Mouse (Mus musculus) layer of hippocampus, adult 9-10 months (tissue): ENCODE data around the gene Nlrp6.
"Not testable (repeated sequence)": the region's sequence is repeated elsewhere in the genome, so short reads cannot be mapped to it uniquely, and the experiment has no call there.

Experiments used
- DNase-seq: peaks from one replicate; pipeline ENCODE4 v3.0.0; 2022; ENCODE audit warnings: low spot score

Gene Nlrp6

DNA sequence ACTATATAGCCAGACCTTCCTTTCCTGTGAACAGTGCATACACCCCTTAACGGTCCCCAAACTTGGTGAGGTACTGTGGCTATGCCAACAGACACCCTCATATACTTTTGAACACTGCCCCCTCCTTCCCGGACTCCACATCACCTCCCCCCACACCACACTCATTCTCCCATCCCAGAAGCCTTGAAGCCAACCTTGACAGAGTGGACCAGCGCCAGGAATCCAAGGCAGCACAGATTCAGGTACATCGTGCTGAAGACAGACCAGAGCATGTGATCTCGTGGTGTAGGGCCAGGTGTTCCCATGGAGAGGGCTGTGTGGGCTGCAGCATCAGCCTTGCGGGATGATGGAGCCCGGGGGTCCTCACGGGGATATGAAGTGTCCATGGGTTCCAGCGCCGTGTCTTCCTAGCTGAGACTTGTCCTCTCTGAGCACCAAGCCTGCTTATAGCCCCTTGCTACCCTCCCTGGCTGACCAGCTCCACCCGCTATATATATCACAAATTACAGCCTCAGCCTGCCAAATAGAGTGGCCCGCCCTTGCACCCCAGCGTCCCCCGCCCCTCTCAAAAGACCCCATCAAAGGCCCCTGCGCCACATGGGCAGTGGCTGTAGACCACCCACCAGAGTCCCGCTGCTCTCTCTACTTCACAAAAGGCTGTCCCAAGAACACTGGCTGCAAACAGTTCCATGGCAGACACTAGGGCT is 29.3 kb downstream of the Nlrp6 start, which contains the start of gene Ifitm5:
Ifitm5 (minus strand) TSS at position 468 of the 707 bp plus-strand sequence.
- DNase-seq, result no peak

DNA sequence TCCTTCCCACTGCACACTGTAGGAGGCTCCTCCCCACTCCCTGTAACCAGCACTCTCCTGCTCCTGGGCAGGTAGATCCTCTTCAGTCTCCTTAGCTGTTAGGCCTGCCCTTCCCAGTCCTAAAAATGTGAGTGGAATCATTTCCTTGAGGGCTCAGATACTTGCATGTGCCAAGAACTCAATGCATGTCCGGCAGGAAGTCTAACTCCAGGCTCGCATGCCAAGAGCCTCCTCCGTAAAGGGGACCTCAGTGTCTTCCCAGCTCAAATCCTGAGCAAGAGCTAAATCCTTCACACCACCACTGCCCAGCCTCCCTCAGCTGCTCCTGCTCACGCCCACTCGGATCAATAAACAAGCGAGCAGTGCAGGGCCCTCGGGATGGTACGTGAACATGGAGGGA is 30.3 kb downstream of the Nlrp6 start:
- no peak for DNase-seq

DNA sequence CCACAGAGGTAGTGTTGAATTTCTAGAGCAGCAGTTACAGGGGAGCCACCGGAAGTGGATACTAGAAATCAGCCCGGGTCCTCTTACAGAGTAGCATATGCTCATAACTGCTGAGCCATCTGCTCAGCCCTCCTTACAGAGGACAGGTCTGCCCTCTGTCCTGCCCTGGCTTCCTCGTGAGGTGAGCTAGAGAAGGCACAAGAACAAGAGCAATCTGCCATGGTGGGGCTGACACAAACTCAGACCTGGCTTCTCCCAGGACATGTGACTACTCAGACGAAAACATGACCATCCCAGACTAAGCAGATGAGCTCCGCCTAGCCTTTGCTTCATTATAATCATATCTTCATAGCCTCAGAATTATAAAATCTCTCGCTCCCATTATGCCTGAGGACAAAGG is 31.1 kb downstream of the Nlrp6 start:
- DNase-seq, result no peak

DNA sequence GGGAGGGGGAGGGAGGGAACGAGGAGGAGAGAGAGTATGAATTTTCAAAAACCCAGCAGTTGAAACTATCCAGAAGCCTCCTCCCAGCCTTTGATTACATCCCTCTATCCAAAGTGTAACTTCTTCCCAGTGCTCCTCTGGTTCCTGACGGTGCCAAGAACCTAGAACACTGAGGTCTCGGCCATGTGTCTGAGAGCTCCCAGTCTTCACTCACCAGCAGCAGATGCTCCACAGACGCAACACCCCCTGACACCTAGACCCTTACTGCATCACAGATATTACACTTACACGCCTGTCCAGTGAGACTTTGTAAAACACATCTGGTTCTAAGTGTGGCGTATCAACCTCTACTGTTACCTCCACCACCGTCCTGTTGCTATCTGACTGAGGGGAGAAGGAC is 31.7 kb downstream of the Nlrp6 start:
- DNase-seq, result no peak

DNA sequence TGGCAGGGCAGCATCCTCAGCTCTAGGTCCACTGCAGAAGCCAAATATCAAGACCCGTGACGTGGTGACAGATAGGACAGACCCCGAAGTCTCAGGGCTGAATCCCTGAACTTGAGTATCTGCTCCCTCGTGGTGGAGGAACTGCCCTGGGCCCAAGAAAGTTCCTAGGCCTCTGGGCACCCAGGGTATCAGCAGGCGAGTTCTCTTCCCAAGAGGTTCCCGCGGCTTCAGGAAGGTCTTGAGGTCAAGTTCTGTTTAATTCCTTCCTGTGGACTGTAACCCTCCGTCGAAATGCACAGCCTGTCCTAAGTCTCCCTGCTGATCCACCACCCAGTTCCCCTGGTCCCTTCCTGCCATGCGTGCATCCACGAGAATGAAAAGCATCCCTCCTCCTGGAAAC is 32.4 kb downstream of the Nlrp6 start:
- DNase-seq, result no peak

DNA sequence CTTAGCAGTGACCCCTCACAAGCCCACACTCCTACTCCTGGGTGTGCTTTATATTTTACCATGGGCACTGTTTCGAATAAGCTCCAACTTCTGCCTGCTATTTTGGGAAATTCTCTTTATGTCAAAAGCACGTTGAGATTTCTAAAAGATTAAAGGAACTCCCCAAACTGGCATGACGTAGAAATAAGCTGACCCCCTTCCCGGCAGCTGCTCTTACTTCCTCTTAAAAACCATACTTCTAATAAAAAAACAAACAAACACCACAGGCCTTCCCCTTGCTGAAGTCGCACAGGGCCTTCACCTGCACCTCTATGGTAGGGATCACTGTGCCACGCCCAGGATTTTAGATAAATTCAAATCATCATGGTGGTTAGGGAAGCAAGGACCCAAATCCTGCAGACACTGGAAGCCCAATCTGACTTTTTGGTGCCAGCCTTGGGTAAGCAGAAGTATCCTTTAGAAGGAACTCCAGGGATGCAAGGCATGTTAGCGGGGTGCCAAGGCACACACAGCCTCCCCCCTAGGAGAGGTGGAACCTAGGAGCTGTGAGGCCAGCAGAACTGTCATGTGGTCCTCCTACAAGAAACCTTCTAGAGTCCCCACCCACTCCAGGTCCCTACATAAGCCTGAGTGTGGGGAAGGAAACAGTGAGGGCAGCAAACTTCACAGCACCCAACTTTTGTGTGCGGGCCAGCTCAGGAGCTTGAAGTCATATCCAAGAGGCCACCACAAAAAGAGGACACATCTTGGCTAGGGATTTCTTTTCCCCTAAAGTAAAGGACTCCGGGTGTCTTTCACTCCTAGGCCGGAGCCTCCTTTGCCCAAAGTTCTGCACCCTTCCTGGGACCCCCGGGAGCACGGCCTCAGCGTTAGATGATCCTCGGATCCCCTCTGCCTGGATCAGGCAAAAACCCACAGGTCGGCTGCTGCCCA is 33.4 kb downstream of the Nlrp6 start:
- no peak for DNase-seq

DNA sequence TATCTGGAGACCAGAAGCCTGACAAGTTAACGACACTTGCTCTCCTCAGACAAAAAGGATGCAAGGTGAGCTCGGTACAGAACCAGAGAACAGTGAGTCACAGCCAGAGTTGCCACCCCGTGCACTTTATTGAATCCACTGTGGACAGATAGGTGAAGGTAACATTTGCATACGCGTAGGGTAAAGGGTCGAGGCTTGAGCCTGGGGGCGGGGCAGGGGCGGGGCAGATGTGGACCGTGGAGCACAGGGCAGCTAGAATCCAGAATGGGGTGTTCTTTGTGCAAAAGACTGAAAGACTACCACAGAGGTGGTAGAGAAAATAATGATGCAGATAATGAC is 34.0 kb downstream of the Nlrp6 start:
- no peak for DNase-seq

DNA sequence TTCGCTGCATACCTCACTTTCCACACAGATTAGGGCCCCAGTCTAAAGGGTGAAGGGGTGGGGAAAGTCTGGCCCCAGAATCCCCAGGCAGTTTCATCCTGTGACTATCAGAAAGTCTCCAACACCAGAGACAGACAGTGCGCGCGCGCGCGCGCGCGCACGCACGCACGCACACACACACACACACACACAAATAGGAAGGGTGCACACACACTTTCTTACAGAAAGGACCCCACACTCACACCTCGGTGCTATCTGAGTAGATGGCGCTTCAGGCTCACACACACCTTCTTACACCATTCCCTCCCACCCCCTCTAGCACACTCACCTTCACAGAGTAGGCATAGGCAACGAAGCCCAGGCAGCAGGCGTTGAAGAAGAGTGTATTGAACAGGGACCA is 34.6 kb downstream of the Nlrp6 start:
- DNase-seq, result no peak

DNA sequence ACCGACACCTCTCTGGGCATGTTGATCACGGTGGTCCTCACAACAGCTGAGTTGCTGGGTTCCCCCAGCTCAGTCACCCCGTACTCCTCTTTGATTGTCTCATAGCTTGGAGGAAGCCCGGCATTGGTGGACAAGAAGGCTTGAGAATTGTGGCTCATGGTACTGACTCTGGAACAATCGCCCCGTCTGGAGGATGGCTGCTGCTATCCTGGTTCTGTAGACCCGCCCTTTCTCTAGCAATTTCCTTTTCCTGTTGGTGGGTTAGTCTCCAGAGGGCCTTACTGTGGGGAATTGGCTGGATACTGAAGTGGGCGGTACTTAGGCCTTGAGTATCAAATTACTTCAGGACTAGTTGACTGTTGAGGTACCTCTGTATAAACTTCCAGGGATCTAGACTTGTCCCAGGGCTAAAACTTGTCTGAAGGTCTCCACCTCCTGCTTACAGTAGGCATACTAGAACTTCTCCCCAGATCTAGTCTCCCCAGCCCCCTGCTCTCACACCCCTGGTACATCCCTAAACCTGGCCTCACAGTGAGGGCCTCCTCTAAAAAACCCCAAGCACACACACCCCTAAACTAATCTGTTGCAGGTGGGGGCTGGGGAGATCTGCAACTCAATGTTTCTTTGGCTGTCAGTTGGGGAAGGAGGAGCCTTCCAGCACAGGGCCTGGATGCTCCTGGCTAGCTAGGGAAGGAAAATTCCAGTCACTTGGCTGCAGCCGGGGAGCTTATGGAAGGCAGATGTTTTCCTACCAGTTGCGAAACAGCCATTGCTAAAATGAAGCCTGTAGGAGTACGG is 35.3 kb downstream of the Nlrp6 start, which contains the start of the genes Gm45717 and Ifitm2:
Gm45717 (minus strand) TSS at position 180 of the 798 bp plus-strand sequence.
Ifitm2 (minus strand) TSS at position 230 of the 798 bp plus-strand sequence.
- no peak for DNase-seq

DNA sequence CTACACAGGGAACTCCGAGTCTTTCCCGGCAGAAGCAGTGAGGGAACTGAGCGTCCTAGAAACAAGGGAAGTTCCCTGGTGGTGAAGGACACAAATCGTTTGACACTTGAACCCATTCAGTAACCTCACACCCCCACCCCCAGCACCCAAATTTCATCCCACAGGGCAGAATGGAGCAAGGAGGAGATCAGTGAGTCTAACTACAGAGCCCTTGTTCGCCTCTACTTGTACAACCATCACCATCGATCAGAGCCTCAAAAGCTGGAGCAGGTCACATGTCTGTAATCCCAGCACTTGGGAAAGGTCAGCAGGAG is 35.8 kb downstream of the Nlrp6 start:
- no peak for DNase-seq

DNA sequence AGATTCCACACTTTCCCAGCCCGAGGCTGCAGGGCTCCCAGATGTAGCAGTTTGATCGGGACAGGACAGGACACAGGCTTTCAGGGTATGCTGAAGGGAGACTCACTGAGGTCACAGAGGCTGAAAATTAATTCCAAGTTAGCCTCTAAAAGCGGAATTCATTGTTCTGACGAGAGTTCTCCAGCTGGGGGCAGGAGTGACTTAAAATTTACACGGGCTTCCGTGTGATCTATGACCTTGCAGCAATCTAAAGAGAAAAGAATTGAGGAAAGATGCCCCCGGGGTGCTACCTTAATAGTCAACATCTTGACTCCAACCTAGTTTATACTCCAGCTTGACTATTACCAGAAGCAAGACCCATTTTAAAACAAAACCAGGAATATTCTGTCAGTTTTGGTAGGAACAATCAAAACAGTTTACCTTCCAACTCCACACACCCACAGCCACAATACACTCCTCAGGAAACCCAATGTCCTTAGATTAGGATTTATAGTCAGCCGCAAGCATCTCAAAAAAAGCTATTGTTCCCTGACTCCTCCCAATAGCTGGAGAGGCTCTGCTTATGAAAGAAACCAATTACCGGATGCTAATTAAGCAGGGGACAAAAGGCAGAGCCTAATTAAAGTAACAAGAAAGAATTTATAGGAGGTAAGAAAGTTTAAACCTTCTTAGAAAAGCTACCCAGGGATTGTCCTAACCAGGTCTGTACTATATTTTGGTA is 38.6 kb downstream of the Nlrp6 start:
- DNase-seq, result no peak

DNA sequence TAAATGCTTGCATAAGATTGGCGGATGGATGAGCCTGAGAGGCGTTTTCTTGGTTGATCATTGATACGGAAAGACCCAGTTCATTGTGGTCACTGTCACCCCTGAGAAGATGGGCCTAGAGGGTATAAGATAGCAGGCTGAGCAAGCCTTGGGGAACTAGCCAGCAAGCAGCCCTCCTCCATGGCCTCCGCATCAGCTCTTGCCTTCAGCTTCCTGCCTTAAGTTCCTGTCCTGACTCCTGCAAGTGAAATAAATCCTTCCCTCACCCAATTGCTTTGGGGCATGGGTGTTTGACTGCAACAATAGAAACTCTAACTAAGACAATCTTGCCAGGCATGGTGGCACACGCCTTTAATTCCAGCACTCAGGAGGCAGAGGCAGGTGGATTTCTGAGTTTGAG is 39.3 kb downstream of the Nlrp6 start:
- DNase-seq, result no peak

DNA sequence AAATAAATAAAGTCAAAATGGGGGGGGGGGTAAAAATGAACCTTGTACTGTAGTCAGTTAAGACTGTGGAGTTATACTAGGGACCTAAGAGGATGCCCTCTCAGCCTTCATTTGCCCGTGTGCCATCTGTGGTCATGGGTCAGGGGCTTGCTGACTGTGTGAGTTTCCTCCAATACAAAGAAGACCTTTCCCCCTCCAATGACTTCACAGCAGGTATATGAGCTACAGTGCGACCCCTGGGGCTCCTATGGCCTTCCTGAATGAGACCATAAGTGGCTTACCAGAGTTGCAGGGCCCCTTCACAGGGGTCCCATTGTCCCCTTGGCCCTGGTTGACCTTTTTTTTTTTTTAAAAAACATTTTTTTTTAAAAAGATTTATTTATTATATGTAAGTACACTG is 40.7 kb downstream of the Nlrp6 start:
- DNase-seq, result no peak

DNA sequence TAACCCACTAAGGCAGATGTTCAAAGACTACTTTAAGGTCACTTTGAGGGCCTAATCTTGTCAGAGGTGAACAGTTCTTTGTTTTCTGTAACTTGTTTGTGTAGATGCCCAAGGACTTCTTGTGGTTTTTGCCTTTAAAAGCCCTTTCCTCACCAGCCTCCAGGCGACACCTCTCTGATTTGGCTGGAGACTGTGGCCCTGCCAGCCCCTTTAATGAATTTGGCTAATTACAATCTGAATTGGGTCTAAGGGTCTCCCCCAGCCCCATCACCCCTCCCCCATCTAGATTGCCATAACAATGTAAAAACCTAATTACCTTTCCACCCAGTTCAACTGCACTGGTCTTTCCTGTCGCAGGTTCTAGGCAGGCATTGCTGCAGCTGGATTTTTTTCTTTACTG is 42.0 kb downstream of the Nlrp6 start:
- DNase-seq, result no peak

DNA sequence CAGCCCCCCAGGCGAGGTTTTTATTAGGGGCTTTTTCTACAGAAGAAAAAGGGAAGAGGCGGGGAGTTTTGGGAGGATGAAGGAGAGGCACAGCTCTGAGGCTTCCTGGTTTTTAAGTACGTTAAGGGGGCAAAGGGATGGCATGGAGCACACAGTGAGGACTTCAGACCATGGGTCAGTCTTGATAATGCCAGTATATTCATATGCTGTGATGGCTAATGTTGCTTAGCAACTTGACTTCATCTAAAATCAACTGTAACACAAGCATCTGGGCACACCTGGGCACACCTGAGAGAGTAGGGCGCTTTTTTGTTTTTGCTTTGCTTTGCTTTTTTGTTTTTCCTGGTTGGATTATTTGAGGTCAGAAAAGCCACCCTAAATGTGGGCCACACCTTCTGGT is 46.2 kb downstream of the Nlrp6 start, which contains the start of gene Ifitm1:
Ifitm1 (plus strand) TSS at position 301 of the 400 bp plus-strand sequence.
- no peak for DNase-seq

DNA sequence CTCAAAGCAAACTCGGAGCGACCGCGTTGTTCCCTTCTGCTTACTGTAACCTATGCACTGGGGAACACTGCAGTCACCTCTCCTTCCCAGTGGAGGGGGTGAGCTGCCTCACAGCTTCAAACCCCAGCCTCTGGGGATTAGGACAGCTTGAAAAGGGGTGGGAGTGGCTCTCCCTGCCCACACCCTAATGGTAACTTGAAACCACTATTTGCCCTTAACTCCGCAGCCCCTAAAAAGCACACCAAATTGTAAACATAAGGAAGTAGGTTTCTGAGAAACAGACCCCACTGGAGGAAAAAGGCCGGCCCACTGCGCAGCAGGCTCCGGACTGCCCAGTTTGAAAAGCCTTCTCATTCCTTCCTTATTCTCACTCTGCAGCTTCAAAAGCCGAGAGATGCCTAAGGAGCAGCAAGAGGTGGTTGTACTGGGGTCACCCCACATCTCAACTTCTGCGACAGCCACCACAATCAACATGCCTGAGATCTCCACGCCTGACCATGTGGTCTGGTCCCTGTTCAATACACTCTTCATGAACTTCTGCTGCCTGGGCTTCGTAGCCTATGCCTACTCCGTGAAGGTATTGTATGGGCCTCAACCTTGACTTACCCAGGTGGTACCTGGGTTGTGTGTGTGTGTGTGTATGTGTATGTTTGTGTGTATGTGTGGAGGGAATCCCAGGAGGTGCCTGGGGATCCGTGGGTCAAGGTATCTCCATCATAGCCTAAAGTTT is 47.3 kb downstream of the Nlrp6 start:
- DNase-seq, result no peak

DNA sequence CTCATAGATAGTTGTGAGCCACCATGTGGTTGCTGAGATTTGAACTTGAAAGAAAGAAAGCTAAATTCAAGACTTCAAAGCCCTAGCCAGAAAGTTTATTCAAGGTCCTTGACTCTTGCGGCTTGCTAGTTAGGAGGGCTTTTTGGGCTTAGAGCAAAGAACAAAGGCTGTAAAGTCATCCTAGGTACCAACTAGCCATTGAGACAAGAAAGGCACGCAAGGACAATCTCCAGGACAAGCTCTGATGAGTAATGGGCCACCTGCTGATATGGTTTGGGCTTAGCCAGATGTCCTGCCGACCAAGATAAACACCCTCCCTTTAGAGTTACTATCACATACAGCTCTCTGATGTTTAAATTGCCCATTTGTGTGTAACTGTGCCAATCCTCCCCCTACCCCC is 48.0 kb downstream of the Nlrp6 start:
- DNase-seq, result not testable (repeated sequence)

DNA sequence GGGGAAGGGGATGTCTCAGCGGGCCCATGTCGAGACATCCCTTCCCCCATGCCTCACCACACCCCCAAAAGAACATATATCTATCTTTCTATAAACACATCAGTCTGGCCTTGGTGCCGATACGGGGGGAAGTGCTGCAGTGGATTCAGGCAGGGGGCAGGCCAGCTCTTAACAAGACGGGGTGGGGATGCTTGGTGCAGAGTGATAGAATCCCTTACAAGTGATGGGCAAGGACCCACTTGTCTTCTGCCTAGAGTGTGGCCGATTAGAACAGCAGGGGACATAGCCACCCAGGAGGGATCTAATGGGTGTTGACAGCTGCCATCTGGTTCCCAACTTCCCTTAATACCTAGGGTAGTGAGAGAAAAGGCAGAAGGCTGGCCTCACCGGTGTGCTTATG is 50.2 kb downstream of the Nlrp6 start:
- DNase-seq, result no peak

DNA sequence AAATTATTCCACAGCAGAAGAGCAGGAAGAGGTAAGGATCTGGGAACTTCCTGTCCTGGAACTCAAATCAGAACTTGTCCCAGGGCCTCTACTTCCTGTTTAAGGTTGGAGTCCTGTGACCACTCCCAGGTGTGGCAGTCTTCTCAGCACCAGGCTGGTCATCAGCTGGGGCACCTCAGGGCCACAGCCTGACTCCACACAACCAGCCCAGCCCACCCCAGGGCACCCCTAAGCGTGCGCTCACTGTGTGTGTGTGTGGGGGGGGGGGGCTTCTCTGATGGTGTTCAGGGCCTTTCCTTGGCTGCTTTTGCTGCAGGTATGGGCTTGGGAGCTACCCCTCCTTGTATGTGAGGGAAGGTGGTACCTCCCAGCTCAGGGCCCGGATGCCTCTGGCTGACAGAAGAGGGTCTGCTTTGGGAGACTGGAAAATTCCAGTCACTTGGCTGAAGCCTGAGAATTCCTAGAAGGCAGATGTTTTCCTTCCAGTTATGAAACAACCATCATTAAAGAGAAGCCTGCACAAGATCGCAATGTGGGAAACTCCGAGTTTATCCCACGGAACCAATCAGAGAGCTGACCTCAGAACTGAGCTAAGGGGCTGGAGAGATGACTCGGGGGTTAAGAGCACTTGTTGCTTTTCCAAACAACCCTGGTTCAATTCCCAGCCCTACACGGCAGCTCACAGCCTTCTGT is 50.9 kb downstream of the Nlrp6 start:
- DNase-seq, result no peak

DNA sequence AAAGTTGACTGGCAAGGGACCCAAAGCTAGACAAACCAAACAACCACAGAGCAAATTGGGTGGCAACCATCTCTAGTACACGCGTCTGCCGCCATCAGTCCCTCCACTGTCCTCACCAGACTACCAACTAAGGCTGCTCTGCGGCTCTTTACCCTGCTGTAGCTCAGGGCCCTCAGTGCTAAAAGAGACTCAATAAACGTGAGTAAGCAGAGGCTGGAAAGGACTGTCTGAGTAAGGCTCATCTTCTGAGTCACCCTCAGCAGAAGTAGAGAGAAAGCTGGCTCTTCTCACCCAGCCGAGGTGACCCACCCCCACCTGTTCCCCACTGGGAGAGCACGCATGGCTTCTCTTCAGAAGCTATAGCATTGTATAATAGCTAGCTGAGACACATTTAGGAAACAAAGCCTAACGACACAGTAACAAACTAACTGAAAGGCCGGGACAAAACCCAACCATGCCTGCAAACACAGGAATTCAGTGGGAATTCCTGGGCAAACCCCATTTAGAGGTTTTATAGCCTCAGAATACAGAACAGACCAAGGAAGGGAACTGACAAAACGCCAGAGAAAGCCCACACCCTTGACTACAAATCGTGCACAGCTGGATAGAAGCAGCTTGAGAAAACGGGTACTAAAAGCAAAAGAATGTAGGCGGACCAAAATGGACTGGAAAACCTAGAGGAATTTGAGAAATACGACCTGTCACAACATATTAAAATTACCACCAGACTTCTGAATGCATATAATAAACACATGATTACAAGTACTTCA is 52.9 kb downstream of the Nlrp6 start:
- no peak for DNase-seq
